Mouse (Mus musculus) small intestine, adult 2 months (tissue): ENCODE data around the gene Prame.
"Not testable (repeated sequence)": the region's sequence is repeated elsewhere in the genome, so short reads cannot be mapped to it uniquely, and the experiment has no call there.

Source experiments
- CTCF ChIP-seq: fragments of 200-500 bp; IDR thresholded peaks from 2 replicates; pipeline ENCODE4 v1.5.1; 2012; ENCODE audit warnings: low read depth, mild to moderate bottlenecking, control low read depth, inconsistent platforms, low read length, moderate library complexity, mixed read lengths; ENCODE audit not compliant: insufficient replicate concordance, insufficient read length; ENCODE audit errors: extremely low read depth
- POLR2A ChIP-seq: fragments of 200-500 bp; IDR thresholded peaks from 2 replicates; pipeline ENCODE4 v1.6.1; 2012; ENCODE audit warnings: low read depth, mild to moderate bottlenecking, control low read depth, inconsistent platforms, low read length, moderate library complexity

DNA sequence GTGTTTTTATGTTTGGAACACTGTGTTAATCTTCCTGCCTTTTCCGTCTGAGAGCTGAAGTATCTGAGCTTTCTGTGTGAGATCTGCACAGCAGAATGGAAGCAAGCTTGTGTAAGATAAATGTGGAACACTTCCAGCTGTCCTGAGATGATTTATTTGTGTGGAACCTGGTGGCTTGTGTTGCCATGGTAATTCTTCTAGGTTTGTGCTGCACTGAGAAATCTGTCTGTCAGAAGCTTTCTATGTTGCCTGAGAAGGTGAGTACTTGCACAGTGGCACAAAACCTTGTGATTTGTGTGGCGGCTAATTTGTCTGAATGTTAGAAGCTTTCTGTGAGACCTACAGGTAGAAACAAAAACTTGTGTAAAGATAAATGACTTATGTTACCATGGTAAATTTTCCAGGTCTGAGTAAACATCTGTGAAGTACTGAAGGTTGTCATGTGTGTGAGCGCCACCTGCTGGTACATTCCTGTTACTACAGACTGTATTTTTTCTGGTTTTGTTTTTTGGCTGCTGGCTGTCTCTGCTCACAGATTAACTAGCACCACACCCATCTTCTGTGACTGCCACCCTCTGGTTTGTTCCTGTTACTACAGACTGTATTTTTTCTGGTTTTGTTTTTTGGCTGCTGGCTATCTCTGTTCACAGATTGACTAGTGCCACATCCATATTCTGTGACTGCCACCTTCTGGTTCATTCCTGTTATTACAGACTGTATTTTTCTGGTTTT is 26.0 kb downstream of the Prame start:
- TF ChIP-seq CTCF, POLR2A: not testable (repeated sequence)
